Mouse (Mus musculus): ENCODE data around the gene Lhx2. TPM values are rescaled to one million over a fixed set of nuclear protein-coding genes. Genes with fewer than 3 reads are reported as not detected.

The Lhx2 gene
- polyA plus RNA-seq (2014; fragmentation: Nextera tagmentation; extraction: Ambion mirVana), result 0.49 and 0.68 TPM in 2 replicates

DNA sequence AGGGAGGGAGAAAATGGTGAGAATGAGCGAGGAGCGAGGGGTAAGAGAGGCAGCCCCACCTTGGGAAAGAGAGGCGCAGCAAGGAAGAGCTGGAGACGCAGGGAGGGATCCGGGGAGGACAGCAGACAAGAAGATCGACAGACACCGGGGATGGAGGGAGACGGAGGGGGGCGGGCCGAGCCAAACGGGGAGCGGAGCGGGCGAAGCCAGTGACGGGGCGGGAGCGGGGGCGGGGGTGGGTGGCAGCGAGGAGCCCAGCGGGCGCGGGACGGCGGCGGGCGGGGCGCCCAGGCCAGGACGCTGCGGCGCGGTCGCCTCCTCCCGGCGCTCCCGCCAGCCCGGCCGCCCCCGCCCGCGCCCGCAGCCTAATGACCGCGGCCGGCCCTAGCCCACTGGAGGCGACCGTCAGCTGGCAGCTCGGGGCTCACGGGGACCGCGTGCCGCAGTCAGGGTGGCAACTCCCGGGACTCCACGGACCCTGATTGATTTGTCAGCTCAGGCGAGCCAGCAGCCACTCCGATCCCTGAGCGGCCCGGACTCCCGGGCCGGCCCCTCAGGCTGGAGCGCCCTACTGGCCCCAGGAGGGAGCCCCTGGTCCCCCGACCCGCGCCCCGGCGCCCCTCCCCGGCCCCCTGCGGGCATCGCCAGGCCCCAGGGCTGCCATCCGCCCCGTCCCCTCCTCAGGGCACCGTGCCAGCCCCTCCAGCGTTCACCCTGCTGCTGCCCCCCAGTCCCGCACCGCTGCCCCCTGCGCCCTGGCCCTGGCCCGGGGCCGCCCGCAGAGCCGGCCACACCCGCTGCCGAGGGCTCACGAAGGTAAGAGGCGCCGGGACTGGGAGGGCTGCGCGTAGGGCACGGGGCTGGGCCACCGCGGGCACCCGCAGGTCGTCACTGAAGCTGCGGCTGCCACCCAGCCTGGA lies at the start of gene Lhx2:
Gene Lhx2, plus strand, starts transcription at position 292 of the 920 bp plus-strand sequence.
- Histone ChIP-seq H3K27me3 (ENCODE audit: control insufficient read depth, insufficient read depth, low read length) (peaks cover 97% of the 10 kb centered on the region), H3K4me2 (peak within 1 kb of the TSS; percentile 85), H3K36me3 (ENCODE audit: control insufficient read depth, insufficient read depth, low read length) (no peaks in the 10 kb centered on the region), H3K4me3 (ENCODE audit: low read depth, low read length) (peak within 1 kb of the TSS; percentile 52), H3K9ac (ENCODE audit: low read depth, low read length) (0 out of 2 replicates have a peak within 1 kb of the TSS, but pooled peaks have one; percentile 23), H3K27ac (ENCODE audit: low read depth, low read length) (no peak within 1 kb of the TSS), H3K9me3 (replicated peaks; ENCODE audit: control insufficient read depth, low read length) (no peaks in the 10 kb centered on the region), H3K4me1 (ENCODE audit: control insufficient read depth, insufficient read depth, low read length) (peaks cover 9% of the 10 kb centered on the region)
- WGBS (ENCODE audit: insufficient replicate concordance), result 1% methylated on average over 60 of the region's 92 CpGs
- ATAC-seq (replicated peaks; ENCODE audit: insufficient number of reproducible peaks, low FRiP score, low TSS enrichment), result peak; percentile 35; the same call in 1 of the 2 replicates

GRCm38 (mm10) chr2:38291526-38291925 lies 47.6 kb upstream of the Lhx2 start:
- WGBS (ENCODE audit: insufficient replicate concordance), result 85% methylated on average over 1 of the region's 1 CpGs

GRCm38 (mm10) chr2:38295939-38296338 lies 43.1 kb upstream of the Lhx2 start:
- Histone ChIP-seq H3K4me2 (no peak overlapping the region), H3K27me3 (ENCODE audit: control insufficient read depth, insufficient read depth, low read length) (no peaks in the 10 kb centered on the region), H3K9me3 (replicated peaks; ENCODE audit: control insufficient read depth, low read length) (no peaks in the 10 kb centered on the region), H3K4me3 (ENCODE audit: low read depth, low read length) (no peak overlapping the region), H3K9ac (ENCODE audit: low read depth, low read length) (no peak overlapping the region), H3K27ac (ENCODE audit: low read depth, low read length) (no peak overlapping the region), H3K4me1 (ENCODE audit: control insufficient read depth, insufficient read depth, low read length) (no peaks in the 10 kb centered on the region), H3K36me3 (ENCODE audit: control insufficient read depth, insufficient read depth, low read length) (no peaks in the 10 kb centered on the region)
- ATAC-seq (replicated peaks; ENCODE audit: insufficient number of reproducible peaks, low FRiP score, low TSS enrichment), result no peak
- WGBS (ENCODE audit: insufficient replicate concordance), result 89% methylated on average over 4 of the region's 4 CpGs

More at GRCm38 (mm10) chr2:38291526-38291925, 47.6 kb upstream of the Lhx2 start:
- Histone ChIP-seq H3K4me3 (ENCODE audit: low read depth, low read length) (no peak overlapping the region), H3K27ac (ENCODE audit: low read depth, low read length) (no peak overlapping the region), H3K4me1 (ENCODE audit: control insufficient read depth, insufficient read depth, low read length) (peaks cover under 1% of the 10 kb centered on the region; the same call in 1 of the 2 replicates), H3K9me3 (replicated peaks; ENCODE audit: control insufficient read depth, low read length) (no peaks in the 10 kb centered on the region), H3K36me3 (ENCODE audit: control insufficient read depth, insufficient read depth, low read length) (no peaks in the 10 kb centered on the region), H3K27me3 (ENCODE audit: control insufficient read depth, insufficient read depth, low read length) (no peaks in the 10 kb centered on the region), H3K9ac (ENCODE audit: low read depth, low read length) (no peak overlapping the region), H3K4me2 (no peak overlapping the region)
- no peak for ATAC-seq (replicated peaks; ENCODE audit: insufficient number of reproducible peaks, low FRiP score, low TSS enrichment)

DNA sequence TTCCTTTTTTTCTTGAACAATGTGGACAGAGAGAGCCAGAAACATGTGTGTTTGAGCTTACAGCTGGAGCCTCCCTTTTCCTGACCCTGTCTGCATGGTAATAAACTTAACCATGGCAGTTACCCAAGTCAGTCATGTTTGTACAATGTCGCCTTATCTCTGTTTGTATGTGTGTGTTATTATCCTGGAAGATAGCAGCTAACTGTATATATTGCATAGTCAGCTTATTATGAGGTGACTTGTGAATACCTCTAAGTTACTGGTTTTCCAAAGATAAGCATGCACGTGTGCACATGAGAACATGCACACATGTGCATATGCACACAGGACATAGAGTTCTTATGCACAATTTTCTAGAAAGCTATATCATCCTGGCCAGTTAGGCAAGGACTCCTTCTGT lies 38.1 kb upstream of the Lhx2 start:
- Histone ChIP-seq H3K27me3 (ENCODE audit: control insufficient read depth, insufficient read depth, low read length) (0 out of 2 replicates have a peak, but pooled peaks cover 2% of the 10 kb centered on the region), H3K27ac (ENCODE audit: low read depth, low read length) (no peak overlapping the region), H3K4me2 (no peak overlapping the region), H3K36me3 (ENCODE audit: control insufficient read depth, insufficient read depth, low read length) (no peaks in the 10 kb centered on the region), H3K4me1 (ENCODE audit: control insufficient read depth, insufficient read depth, low read length) (no peaks in the 10 kb centered on the region), H3K4me3 (ENCODE audit: low read depth, low read length) (no peak overlapping the region), H3K9ac (ENCODE audit: low read depth, low read length) (no peak overlapping the region), H3K9me3 (replicated peaks; ENCODE audit: control insufficient read depth, low read length) (no peaks in the 10 kb centered on the region)
- WGBS (ENCODE audit: insufficient replicate concordance), result 74% methylated on average over 2 of the region's 2 CpGs
- ATAC-seq (replicated peaks; ENCODE audit: insufficient number of reproducible peaks, low FRiP score, low TSS enrichment), result no peak

DNA sequence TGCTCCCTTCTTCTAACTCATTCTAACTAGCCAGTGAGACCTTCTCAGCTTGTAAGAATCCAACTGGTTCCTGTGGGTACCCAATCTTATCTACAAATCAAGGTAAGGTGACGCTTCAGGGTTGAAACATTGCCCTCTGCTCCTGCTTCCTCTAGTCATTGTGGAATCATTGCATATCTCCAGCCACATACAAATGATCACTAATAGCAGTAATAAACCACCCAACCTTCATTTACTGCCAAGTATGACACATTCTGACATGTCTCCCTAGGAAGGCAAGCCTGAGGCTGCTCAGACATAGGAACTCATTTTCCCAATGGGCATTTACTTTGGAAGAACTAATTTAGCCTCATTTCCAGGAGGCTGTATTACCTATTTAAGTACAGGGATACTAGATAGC lies 33.9 kb upstream of the Lhx2 start:
- Histone ChIP-seq H3K36me3 (ENCODE audit: control insufficient read depth, insufficient read depth, low read length) (no peaks in the 10 kb centered on the region), H3K9ac (ENCODE audit: low read depth, low read length) (no peak overlapping the region), H3K27ac (ENCODE audit: low read depth, low read length) (no peak overlapping the region), H3K4me3 (ENCODE audit: low read depth, low read length) (no peak overlapping the region), H3K4me1 (ENCODE audit: control insufficient read depth, insufficient read depth, low read length) (no peaks in the 10 kb centered on the region), H3K4me2 (no peak overlapping the region), H3K27me3 (ENCODE audit: control insufficient read depth, insufficient read depth, low read length) (0 out of 2 replicates have a peak, but pooled peaks cover 2% of the 10 kb centered on the region), H3K9me3 (replicated peaks; ENCODE audit: control insufficient read depth, low read length) (no peaks in the 10 kb centered on the region)
- ATAC-seq (replicated peaks; ENCODE audit: insufficient number of reproducible peaks, low FRiP score, low TSS enrichment), result no peak
- 64% methylated on average over 1 of the region's 1 CpGs for WGBS (ENCODE audit: insufficient replicate concordance)

DNA sequence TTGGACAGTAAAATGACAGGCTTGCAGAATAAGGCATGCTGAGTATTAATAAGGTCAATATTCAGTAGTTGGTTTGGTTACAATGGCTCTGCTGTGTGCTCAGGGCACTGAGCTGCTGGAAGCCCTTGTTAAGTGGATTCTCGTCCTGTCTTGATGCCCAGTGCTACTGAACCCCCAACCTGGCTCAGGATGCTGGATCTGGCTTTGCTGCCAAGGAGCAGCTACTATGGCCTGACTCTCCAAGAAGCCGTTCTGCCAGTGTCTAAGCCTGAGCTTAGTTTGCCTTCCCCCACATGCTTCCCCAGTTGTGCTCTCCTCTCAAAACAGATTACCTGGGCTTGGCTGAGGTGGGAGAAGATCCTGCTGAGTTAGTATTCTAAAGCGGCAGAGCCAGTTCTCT lies 26.2 kb upstream of the Lhx2 start:
- WGBS (ENCODE audit: insufficient replicate concordance), result 40% methylated on average over 3 of the region's 3 CpGs
- Histone ChIP-seq H3K27me3 (ENCODE audit: control insufficient read depth, insufficient read depth, low read length) (peaks cover 5% of the 10 kb centered on the region; the same call in 1 of the 2 replicates), H3K27ac (ENCODE audit: low read depth, low read length) (no peak overlapping the region), H3K4me3 (ENCODE audit: low read depth, low read length) (no peak overlapping the region), H3K4me1 (ENCODE audit: control insufficient read depth, insufficient read depth, low read length) (no peaks in the 10 kb centered on the region), H3K9me3 (replicated peaks; ENCODE audit: control insufficient read depth, low read length) (no peaks in the 10 kb centered on the region), H3K4me2 (no peak overlapping the region), H3K9ac (ENCODE audit: low read depth, low read length) (no peak overlapping the region), H3K36me3 (ENCODE audit: control insufficient read depth, insufficient read depth, low read length) (no peaks in the 10 kb centered on the region)
- no peak for ATAC-seq (replicated peaks; ENCODE audit: insufficient number of reproducible peaks, low FRiP score, low TSS enrichment)

DNA sequence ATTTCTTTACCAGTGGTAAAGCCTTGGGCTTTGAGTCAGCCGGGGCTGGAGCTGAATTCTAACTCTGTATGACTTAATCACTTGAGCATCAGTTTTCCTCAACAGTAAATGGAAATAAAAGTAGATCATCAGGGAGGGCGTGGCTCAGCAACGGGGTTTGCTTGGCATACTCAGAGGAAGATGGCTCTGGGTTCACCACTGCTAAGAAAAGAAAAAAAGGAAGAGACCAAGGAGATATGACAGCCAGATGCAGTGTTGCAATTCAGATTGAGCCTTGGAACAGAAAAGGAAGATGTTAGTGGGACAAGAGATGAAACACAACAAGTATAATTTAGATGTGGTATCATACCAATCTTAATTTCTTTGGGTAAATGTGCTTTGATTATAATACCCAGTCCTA lies 25.7 kb upstream of the Lhx2 start:
- Histone ChIP-seq H3K9ac (ENCODE audit: low read depth, low read length) (no peak overlapping the region), H3K4me3 (ENCODE audit: low read depth, low read length) (no peak overlapping the region), H3K4me2 (no peak overlapping the region), H3K4me1 (ENCODE audit: control insufficient read depth, insufficient read depth, low read length) (no peaks in the 10 kb centered on the region), H3K27me3 (ENCODE audit: control insufficient read depth, insufficient read depth, low read length) (peaks cover 5% of the 10 kb centered on the region; the same call in 1 of the 2 replicates), H3K36me3 (ENCODE audit: control insufficient read depth, insufficient read depth, low read length) (no peaks in the 10 kb centered on the region), H3K9me3 (replicated peaks; ENCODE audit: control insufficient read depth, low read length) (no peaks in the 10 kb centered on the region), H3K27ac (ENCODE audit: low read depth, low read length) (no peak overlapping the region)
- 36% methylated on average over 3 of the region's 3 CpGs for WGBS (ENCODE audit: insufficient replicate concordance)
- ATAC-seq (replicated peaks; ENCODE audit: insufficient number of reproducible peaks, low FRiP score, low TSS enrichment), result no peak

- ATAC-seq (replicated peaks; ENCODE audit: insufficient number of reproducible peaks, low FRiP score, low TSS enrichment), result no peak
- H3K9me3 ChIP-seq (replicated peaks; ENCODE audit: control insufficient read depth, low read length), result no peaks in the 10 kb centered on the region
- 79% methylated on average over 11 of the region's 11 CpGs for WGBS (ENCODE audit: insufficient replicate concordance)
- H3K4me2 ChIP-seq, result no peak overlapping the region
- no peaks in the 10 kb centered on the region for H3K27me3 ChIP-seq (ENCODE audit: control insufficient read depth, insufficient read depth, low read length)
- H3K9ac ChIP-seq (ENCODE audit: low read depth, low read length), result no peak overlapping the region
- no peak overlapping the region for H3K4me3 ChIP-seq (ENCODE audit: low read depth, low read length)
- no peaks in the 10 kb centered on the region for H3K36me3 ChIP-seq (ENCODE audit: control insufficient read depth, insufficient read depth, low read length)
- H3K4me1 ChIP-seq (ENCODE audit: control insufficient read depth, insufficient read depth, low read length), result no peaks in the 10 kb centered on the region
- no peak overlapping the region for H3K27ac ChIP-seq (ENCODE audit: low read depth, low read length)
Observed at GRCm38 (mm10) chr2:38319086-38319485, 20.0 kb upstream of the Lhx2 start.

Measured in heart, embryonic 11.5 days (tissue).